Mouse (Mus musculus) left cerebral cortex, adult 18-20 months (tissue): ENCODE measurements around the gene Ndufs5. TPM values are rescaled to one million over a fixed set of nuclear protein-coding genes. Genes with fewer than 3 reads are reported as not detected.
A peak's percentile ranks its signal among the peaks of the same experiment; 100 is the strongest.

Experiments
- DNase-seq, 2 experiments: peaks; one replicate each; pipeline ENCODE4 v3.0.0; 2021 to 2022; ENCODE audit warnings: low spot score in 2 of 2, mixed read lengths in 1 of 2
- total RNA-seq, 2 experiments: library from RNA; stranded (reverse); gene quantifications; 2 replicates each; pipeline ENCODE4 v1.2.3; 2021

The Ndufs5 gene
- total RNA-seq, 2 experiments from 2014 or later = 183 to 205 TPM

GRCm38 (mm10) chr4:123690311-123690710, 27.7 kb downstream of the Ndufs5 start:
- no peak for DNase-seq

- DNase-seq = no peak
Observed at GRCm38 (mm10) chr4:123687025-123687781, 30.8 kb downstream of the Ndufs5 start.

GRCm38 (mm10) chr4:123686368-123687024, 31.5 kb downstream of the Ndufs5 start:
- no peak for DNase-seq

- peak in 1 of 2 experiments; percentile 53 for DNase-seq
Observed at GRCm38 (mm10) chr4:123685506-123686242, 32.3 kb downstream of the Ndufs5 start.

GRCm38 (mm10) chr4:123685046-123685445, 33.0 kb downstream of the Ndufs5 start:
- DNase-seq = no peak

- DNase-seq = no peak
Observed at GRCm38 (mm10) chr4:123684260-123684659, 33.7 kb downstream of the Ndufs5 start, which contains the start of gene Macf1. Gene Macf1, minus strand, starts transcription at chr4:123684360.

- no peak for DNase-seq
Observed at GRCm38 (mm10) chr4:123682291-123682690, 35.7 kb downstream of the Ndufs5 start.

GRCm38 (mm10) chr4:123680962-123681361, 37.0 kb downstream of the Ndufs5 start:
- peak in 1 of 2 experiments; percentile 62 for DNase-seq

- DNase-seq = peak; percentile 52 to 74
Observed at GRCm38 (mm10) chr4:123677060-123677804, 40.8 kb downstream of the Ndufs5 start.

GRCm38 (mm10) chr4:123670598-123670997, 47.4 kb downstream of the Ndufs5 start:
- DNase-seq = no peak

GRCm38 (mm10) chr4:123669696-123670095, 48.3 kb downstream of the Ndufs5 start:
- DNase-seq = no peak

- DNase-seq = peak; percentile 85 to 91
Observed at GRCm38 (mm10) chr4:123667260-123667867, 50.6 kb downstream of the Ndufs5 start.

GRCm38 (mm10) chr4:123666517-123666916, 51.5 kb downstream of the Ndufs5 start:
- DNase-seq = no peak

GRCm38 (mm10) chr4:123665681-123666278, 52.2 kb downstream of the Ndufs5 start:
- no peak for DNase-seq

GRCm38 (mm10) chr4:123664951-123665661, 52.9 kb downstream of the Ndufs5 start:
- no peak for DNase-seq

- peak; percentile 61 to 74 for DNase-seq
Observed at GRCm38 (mm10) chr4:123664021-123664950, 53.7 kb downstream of the Ndufs5 start.

- no peak for DNase-seq
Observed at GRCm38 (mm10) chr4:123663688-123663965, 54.4 kb downstream of the Ndufs5 start.

- DNase-seq = no peak
Observed at GRCm38 (mm10) chr4:123662914-123663687, 54.9 kb downstream of the Ndufs5 start.
